Mouse (Mus musculus) hindbrain, postnatal 0 days (tissue): ENCODE measurements around the gene P2rx1. TPM values are rescaled to one million over a fixed set of nuclear protein-coding genes. Genes with fewer than 3 reads are reported as not detected.

ENCODE experiments used
- ATAC-seq: fragments of 200-750 bp; cut with Nextera tagmentation; 2 replicates; pipeline ENCODE4 v1.8.0; 2017; ENCODE audit warnings: mild to moderate bottlenecking, moderate TSS enrichment, moderate library complexity
- DNase-seq: peaks from one replicate; pipeline ENCODE4 v3.0.0-alpha.2; 2015; ENCODE audit warnings: low spot score
- H3K27ac ChIP-seq: fragments of 300-500 bp; sonication (generic); 2 replicates; pipeline ENCODE4 v1.5.1; 2014; ENCODE audit warnings: mild to moderate bottlenecking
- H3K27me3 ChIP-seq: fragments of 300-500 bp; sonication (generic); 2 replicates; pipeline ENCODE4 v1.6.1; 2014; ENCODE audit warnings: low read length, mixed read lengths; ENCODE audit not compliant: insufficient read depth
- H3K36me3 ChIP-seq: fragments of 300-500 bp; sonication (generic); 2 replicates; pipeline ENCODE4 v1.6.1; 2014; ENCODE audit warnings: low read length, mixed read lengths; ENCODE audit not compliant: insufficient read depth
- H3K4me1 ChIP-seq: fragments of 300-500 bp; sonication (generic); 2 replicates; pipeline ENCODE4 v1.6.1; 2014; ENCODE audit warnings: antibody characterized with exemption, low read length, mixed read lengths; ENCODE audit not compliant: insufficient read depth
- H3K4me2 ChIP-seq: fragments of 300-500 bp; sonication (generic); 2 replicates; pipeline ENCODE4 v1.6.1; 2014; ENCODE audit warnings: low read depth, mild to moderate bottlenecking, low read length, moderate library complexity, mixed read lengths
- H3K4me3 ChIP-seq: fragments of 300-500 bp; sonication (generic); 2 replicates; pipeline ENCODE4 v1.5.1; 2014; ENCODE audit warnings: low read length
- H3K9ac ChIP-seq: fragments of 300-500 bp; sonication (generic); replicated peaks from 2 replicates; pipeline ENCODE4 v1.6.1; 2014; ENCODE audit warnings: mild to moderate bottlenecking, low read length, moderate library complexity, mixed read lengths
- H3K9me3 ChIP-seq: fragments of 300-500 bp; sonication (generic); 2 replicates; pipeline ENCODE4 v1.6.1; 2016; ENCODE audit warnings: low read length, mixed read lengths
- CTCF ChIP-seq: IDR thresholded peaks from 2 replicates; pipeline ENCODE4 v1.5.1; 2016; ENCODE audit warnings: antibody characterized with exemption, control low read depth, low read depth
- WGBS: fragments of 180-500 bp; shearing (Covaris S2); extraction: QIAGEN DNeasy Blood & Tissue Kit; methylation state at CpG from one replicate; pipeline ENCODE4 v1.1.7; 2014; 5-methylcytosine and 5-hydroxymethylcytosine counted together
- polyA plus RNA-seq: library from polyadenylated mRNA; unstranded; fragments of >200 nt; fragmentation: Nextera tagmentation; extraction: Ambion mirVana; gene quantifications from 2 replicates; pipeline ENCODE4 v1.2.1, GENCODE M21; 2015
- total RNA-seq: library from RNA; depleted of rRNA; stranded (reverse); fragments of >200 nt; gene quantifications from 2 replicates; pipeline ENCODE4 v1.2.3, GENCODE M21; 2014

Gene P2rx1
- total and polyA plus RNA-seq, 2 experiments from 2014 or later, result 0.60 to 1.3 TPM

DNA sequence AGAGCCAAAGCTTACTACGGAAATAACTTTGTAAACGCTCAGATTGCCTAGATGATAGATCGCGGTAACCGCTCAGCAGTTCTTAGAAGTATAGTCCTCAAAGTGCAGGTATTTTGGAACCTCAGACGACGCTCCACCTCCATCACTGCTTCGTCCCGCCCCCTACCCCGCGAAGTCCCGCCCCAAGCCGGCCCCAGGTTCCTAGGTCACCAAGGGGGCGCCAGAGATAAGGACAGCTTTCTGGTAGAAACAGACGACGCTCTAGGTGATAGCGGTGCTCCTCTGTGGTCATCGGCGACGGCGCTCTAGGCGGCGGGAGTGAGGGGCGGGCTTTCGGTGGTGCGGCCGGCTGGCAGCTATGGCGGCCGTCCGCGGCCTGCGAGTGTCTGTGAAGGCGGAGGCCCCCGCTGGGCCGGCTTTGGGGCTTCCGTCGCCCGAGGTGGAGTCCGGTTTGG is 48.7 kb downstream of the P2rx1 start, which contains the start of gene Ncbp3:
TSS of gene Ncbp3 (plus strand) at position 242 of the 455 bp plus-strand sequence.
- DNase-seq, result peak; percentile 99
- under 1% methylated on average over 38 of the region's 39 CpGs for WGBS
- H3K4me1 ChIP-seq, result 0 out of 2 replicates have a peak, but pooled peaks cover 5% of the 10 kb centered on the region

DNA sequence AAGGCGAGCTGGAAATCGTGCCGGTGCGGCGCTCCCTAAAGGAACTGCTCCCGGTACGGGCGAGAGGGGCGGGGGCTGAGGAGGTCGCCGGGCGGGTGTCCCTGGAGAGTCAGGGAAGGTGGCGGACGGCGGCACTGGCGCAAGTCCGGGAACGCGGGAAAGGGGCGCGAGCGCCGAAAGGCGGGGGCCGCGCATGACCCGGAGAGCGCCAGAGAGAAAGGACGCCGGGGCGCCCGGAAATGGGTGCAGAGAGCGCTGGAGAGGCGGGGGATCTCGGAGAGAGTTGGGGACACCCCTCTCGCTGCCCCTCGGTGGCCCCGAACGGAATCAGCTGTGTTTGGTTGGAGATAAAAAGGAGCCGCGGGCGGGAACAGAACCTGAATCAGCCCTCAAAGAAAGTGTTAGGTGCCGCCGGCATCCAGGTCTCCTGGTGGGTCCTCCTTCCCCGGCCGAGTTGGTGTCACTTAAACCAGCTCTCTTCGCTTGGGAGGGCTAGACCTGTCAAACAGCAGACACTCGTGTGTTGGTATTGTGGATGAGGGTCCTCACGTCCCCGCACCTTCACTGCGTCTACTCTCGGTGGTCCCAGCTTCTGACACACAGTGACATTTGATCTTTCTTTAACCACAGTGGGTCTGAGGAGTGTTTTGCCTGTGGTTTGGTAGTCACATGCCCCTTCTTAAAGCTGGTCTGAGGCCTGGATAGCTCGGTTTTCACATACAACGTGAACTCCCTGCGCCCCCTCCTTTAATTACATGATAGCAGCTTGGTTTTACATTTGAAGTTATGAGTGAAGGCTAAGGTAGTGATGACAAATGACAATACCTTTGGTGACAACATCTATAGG is 49.4 kb downstream of the P2rx1 start:
- WGBS, result 2% methylated on average over 55 of the region's 55 CpGs
- TF ChIP-seq CTCF, result no peak

More for the DNA sequence above, 48.7 kb downstream of the P2rx1 start, which contains the start of gene Ncbp3:
- H3K36me3 ChIP-seq, result peaks cover 15% of the 10 kb centered on the region; the same call in 1 of the 2 replicates
- peak within 1 kb of the TSS; percentile 87 for H3K9ac ChIP-seq
- TF ChIP-seq CTCF, result peak; percentile 82
- ATAC-seq, result peak; percentile 97
- peak within 1 kb of the TSS; percentile 64 for H3K4me2 ChIP-seq
- H3K27me3 ChIP-seq, result no peaks in the 10 kb centered on the region
- peak within 1 kb of the TSS; percentile 82 for H3K4me3 ChIP-seq
- H3K27ac ChIP-seq, result peak within 1 kb of the TSS; percentile 87
- H3K9me3 ChIP-seq, result no peaks in the 10 kb centered on the region

DNA sequence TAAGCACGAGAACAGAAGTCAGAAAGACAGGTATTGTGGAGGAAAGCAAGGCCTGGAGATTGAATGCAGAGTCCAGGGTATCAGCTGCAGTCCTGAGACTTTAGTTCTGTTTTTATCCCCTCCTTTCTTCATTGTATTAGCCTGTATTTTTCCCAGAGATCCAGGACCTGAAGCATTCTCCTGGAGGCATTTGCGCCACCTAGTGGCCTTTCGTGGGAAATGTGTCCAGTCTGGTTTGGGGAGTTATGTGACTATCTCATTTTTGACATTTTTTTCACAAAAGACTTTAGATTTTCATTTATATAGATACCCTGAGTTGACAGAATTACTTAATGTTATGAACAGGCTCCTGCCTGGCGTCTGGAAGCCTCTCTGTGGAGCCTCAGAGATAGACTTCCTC is 50.4 kb downstream of the P2rx1 start:
- no peaks in the 10 kb centered on the region for H3K27me3 ChIP-seq
- 0 out of 2 replicates have a peak, but pooled peaks cover 5% of the 10 kb centered on the region for H3K4me1 ChIP-seq
- ATAC-seq, result no peak
- H3K36me3 ChIP-seq, result peaks cover 29% of the 10 kb centered on the region; the same call in 1 of the 2 replicates
- DNase-seq, result peak; percentile 90
- TF ChIP-seq CTCF, result peak; percentile 89
- H3K4me2 ChIP-seq, result peak overlapping the region; percentile 64
- H3K27ac ChIP-seq, result no peak overlapping the region
- 0 out of 2 replicates have a peak overlapping the region, but pooled peaks have one; percentile 82 for H3K4me3 ChIP-seq
- WGBS, result 1% methylated on average over 4 of the region's 4 CpGs
- no peak overlapping the region for H3K9ac ChIP-seq
- H3K9me3 ChIP-seq, result no peaks in the 10 kb centered on the region

More for the DNA sequence above, 49.4 kb downstream of the P2rx1 start:
- H3K4me3 ChIP-seq, result peak overlapping the region; percentile 82
- H3K4me1 ChIP-seq, result 0 out of 2 replicates have a peak, but pooled peaks cover 5% of the 10 kb centered on the region
- peaks cover 19% of the 10 kb centered on the region; the same call in 1 of the 2 replicates for H3K36me3 ChIP-seq
- no peaks in the 10 kb centered on the region for H3K9me3 ChIP-seq
- DNase-seq (no peak), ATAC-seq (peak; percentile 70)
- H3K4me2 ChIP-seq, result peak overlapping the region; percentile 64
- H3K27ac ChIP-seq, result peak overlapping the region; percentile 87
- H3K9ac ChIP-seq, result peak overlapping the region; percentile 87
- H3K27me3 ChIP-seq, result no peaks in the 10 kb centered on the region

DNA sequence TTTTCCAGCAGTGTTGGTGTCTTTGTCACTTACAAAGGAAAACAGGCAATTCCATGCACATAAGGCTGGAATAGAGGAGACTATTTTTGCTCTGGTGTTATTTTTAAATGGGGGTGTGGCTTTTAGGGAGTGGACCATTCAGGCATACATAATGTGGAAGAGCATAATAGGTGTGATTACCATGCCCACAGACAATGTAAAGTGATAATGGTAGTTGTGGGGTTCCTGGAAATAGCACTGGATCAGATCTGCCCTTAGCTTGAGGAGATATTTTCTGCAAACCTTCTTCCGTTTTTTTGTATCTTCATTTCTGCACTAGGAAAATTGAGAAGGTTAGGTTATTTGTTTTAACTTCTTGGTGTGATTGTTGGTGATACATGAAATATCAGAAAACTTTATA is 53.9 kb downstream of the P2rx1 start:
- no peak for DNase-seq
- H3K4me2 ChIP-seq, result no peak overlapping the region
- no peak overlapping the region for H3K4me3 ChIP-seq
- H3K36me3 ChIP-seq, result peaks cover 43% of the 10 kb centered on the region; the same call in 1 of the 2 replicates
- WGBS, result 84% methylated on average over 1 of the region's 1 CpGs
- no peak overlapping the region for H3K27ac ChIP-seq
- H3K27me3 ChIP-seq, result no peaks in the 10 kb centered on the region
- no peak for ATAC-seq
- 0 out of 2 replicates have a peak, but pooled peaks cover 5% of the 10 kb centered on the region for H3K4me1 ChIP-seq
- H3K9me3 ChIP-seq, result no peaks in the 10 kb centered on the region
- no peak overlapping the region for H3K9ac ChIP-seq
- TF ChIP-seq CTCF, result no peak

DNA sequence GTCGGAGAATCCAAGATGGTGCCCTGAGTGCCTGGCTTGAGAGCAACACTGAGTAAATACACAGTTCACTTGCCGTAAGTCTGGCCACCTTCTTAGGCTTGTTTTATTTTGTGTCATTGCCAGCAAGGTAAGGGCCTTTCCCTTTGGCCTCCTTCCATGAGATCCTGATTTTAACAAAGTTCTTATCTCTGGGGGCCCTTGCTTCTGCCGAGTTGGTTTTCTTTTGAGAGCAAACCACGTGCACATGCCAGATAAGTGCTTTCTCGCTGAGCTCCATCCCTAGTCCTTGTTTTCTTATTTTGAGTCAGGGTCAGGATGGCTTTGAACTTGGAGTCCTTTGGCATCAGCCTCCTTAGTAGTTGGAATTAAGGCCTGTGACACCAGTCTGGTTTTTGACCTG is 58.8 kb downstream of the P2rx1 start:
- no peak overlapping the region for H3K4me2 ChIP-seq
- H3K9me3 ChIP-seq, result no peaks in the 10 kb centered on the region
- H3K36me3 ChIP-seq, result peaks cover 29% of the 10 kb centered on the region; the same call in 1 of the 2 replicates
- no peak for DNase-seq
- no peak for TF ChIP-seq CTCF
- no peak for ATAC-seq
- H3K27me3 ChIP-seq, result no peaks in the 10 kb centered on the region
- WGBS, result 89% methylated on average over 5 of the region's 5 CpGs
- no peak overlapping the region for H3K4me3 ChIP-seq
- H3K27ac ChIP-seq, result no peak overlapping the region
- H3K9ac ChIP-seq, result no peak overlapping the region
- H3K4me1 ChIP-seq, result no peaks in the 10 kb centered on the region

DNA sequence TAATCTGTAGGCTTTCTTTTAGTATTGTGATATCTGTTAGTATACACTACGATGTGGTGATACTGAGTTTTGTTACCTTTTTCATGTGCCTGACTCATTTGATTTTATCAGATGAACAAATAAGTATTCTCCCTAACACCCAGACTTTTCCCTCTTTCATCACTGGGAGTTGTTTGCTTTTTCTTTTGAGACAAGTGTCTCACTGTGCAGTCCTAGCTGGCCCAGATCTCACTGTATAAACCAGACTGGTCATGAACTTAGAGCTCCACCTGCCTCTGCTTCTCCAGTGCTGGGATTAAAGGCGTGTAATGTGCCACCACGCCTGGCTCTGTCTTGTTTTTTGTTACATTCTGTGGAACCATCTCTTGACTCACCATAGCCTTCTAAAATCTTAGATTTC is 60.7 kb downstream of the P2rx1 start:
- H3K36me3 ChIP-seq, result peaks cover 16% of the 10 kb centered on the region; the same call in 1 of the 2 replicates

More for the DNA sequence above, 60.7 kb downstream of the P2rx1 start:
- TF ChIP-seq CTCF, result no peak
- ATAC-seq (no peak), DNase-seq (no peak)
- H3K9me3 ChIP-seq, result no peaks in the 10 kb centered on the region
- no peak overlapping the region for H3K4me2 ChIP-seq
- 94% methylated on average over 3 of the region's 3 CpGs for WGBS
- no peaks in the 10 kb centered on the region for H3K4me1 ChIP-seq
- no peak overlapping the region for H3K9ac ChIP-seq
- H3K27me3 ChIP-seq, result no peaks in the 10 kb centered on the region
- no peak overlapping the region for H3K27ac ChIP-seq
- H3K4me3 ChIP-seq, result no peak overlapping the region
